Mouse (Mus musculus) stomach, adult 2 months (tissue): ENCODE results near the gene Gm4763. TPM values are rescaled to one million over a fixed set of nuclear protein-coding genes. Genes with fewer than 3 reads are reported as not detected.

Source experiments
- polyA plus RNA-seq: library from polyadenylated mRNA; depleted of rRNA; stranded (reverse); fragments of >200 nt; gene quantifications from 2 replicates; pipeline ENCODE4 v1.2.3, GENCODE M21; 2012; rRNA removed

Gene Gm4763
- polyA plus RNA-seq: not detected in 2 replicates

GRCm38 (mm10) chr7:24726808-24727207, at the start of gene Gm4763:
Gene Gm4763, minus strand, starts transcription at chr7:24726908.

GRCm38 (mm10) chr7:24760211-24760610, 33.5 kb upstream of the Gm4763 start, which contains the start of gene Cd177:
Gene Cd177, minus strand, starts transcription at chr7:24760311.

GRCm38 (mm10) chr7:24708832-24709292, 17.8 kb downstream of the Gm4763 start, which contains the start of gene BC049730:
Gene BC049730, plus strand, starts transcription at chr7:24709242.

GRCm38 (mm10) chr7:24676575-24676974, 50.1 kb downstream of the Gm4763 start, which contains the start of gene Tex101:
Gene Tex101, minus strand, starts transcription at chr7:24676675.

Other genes with a start within 250 kb of the Gm4763 start
- 8.2 and 13.7 TPM in 2 replicates for gene Cadm4, start 244.9 kb downstream of the Gm4763 start, polyA plus RNA-seq
- gene Zfp428, start 219.9 kb downstream of the Gm4763 start, polyA plus RNA-seq: 14.6 and 33.0 TPM in 2 replicates
- gene AC161166.1, start 214.5 kb downstream of the Gm4763 start, polyA plus RNA-seq: not detected in 2 replicates
- 8.1 and 9.0 TPM in 2 replicates for gene Irgq, start 196.2 kb downstream of the Gm4763 start, polyA plus RNA-seq
- gene Pinlyp, start 180.8 kb downstream of the Gm4763 start, polyA plus RNA-seq: 37.2 and 46.2 TPM in 2 replicates
- 16.4 and 20.3 TPM in 2 replicates for gene Xrcc1, start 180.6 kb downstream of the Gm4763 start, polyA plus RNA-seq
- gene Ethe1, start 139.4 kb downstream of the Gm4763 start, polyA plus RNA-seq: 167 and 181 TPM in 2 replicates
- 1.9 and 3.4 TPM in 2 replicates for gene Zfp575, start 139.3 kb downstream of the Gm4763 start, polyA plus RNA-seq
- 5.6 and 8.8 TPM in 2 replicates for gene Phldb3, start 116.1 kb downstream of the Gm4763 start, polyA plus RNA-seq
- gene Lypd3, start 90.4 kb downstream of the Gm4763 start, polyA plus RNA-seq: 168 and 173 TPM in 2 replicates
- gene Tex101, start 50.2 kb downstream of the Gm4763 start, polyA plus RNA-seq: not detected in 2 replicates
- not detected in 2 replicates for gene BC049730, start 17.7 kb downstream of the Gm4763 start, polyA plus RNA-seq
- 2.9 and 3.4 TPM in 2 replicates for gene Cd177, start 33.4 kb upstream of the Gm4763 start, polyA plus RNA-seq
- 3.0 and 3.4 TPM in 2 replicates for gene Ceacam10, start 50.3 kb upstream of the Gm4763 start, polyA plus RNA-seq
- gene Gm9844, start 135.3 kb upstream of the Gm4763 start, polyA plus RNA-seq: 0.25 and 0.78 TPM in 2 replicates
- not detected in 2 replicates for gene Lypd4, start 143.0 kb upstream of the Gm4763 start, polyA plus RNA-seq
- not detected in 2 replicates for gene Dmrtc2, start 143.1 kb upstream of the Gm4763 start, polyA plus RNA-seq
- 211 and 227 TPM in 2 replicates for gene Rps19, start 157.5 kb upstream of the Gm4763 start, polyA plus RNA-seq
- 0.43 and 0.72 TPM in 2 replicates for gene Cd79a, start 170.5 kb upstream of the Gm4763 start, polyA plus RNA-seq
- gene Arhgef1, start 176.0 kb upstream of the Gm4763 start, polyA plus RNA-seq: 90.9 and 91.2 TPM in 2 replicates
- gene Gm4881, start 217.6 kb upstream of the Gm4763 start, polyA plus RNA-seq: not detected in 2 replicates
- 348 and 466 TPM in 2 replicates for gene Rabac1, start 245.8 kb upstream of the Gm4763 start, polyA plus RNA-seq